Mouse (Mus musculus): Measurements from ENCODE around the gene Gdf10.

GRCm38 (mm10) chr14:33888387-33889035 lies 34.9 kb upstream of the Gdf10 start:
- no peak for TF ChIP-seq CTCF (IDR thresholded peaks at IDR 0.05; ENCODE audit: low read depth, low read length)
- TF ChIP-seq GATA1 (IDR thresholded peaks at IDR 0.05; ENCODE audit: borderline replicate concordance, low read length) = no peak
- no peak for TF ChIP-seq POLR2AphosphoS5 (IDR thresholded peaks at IDR 0.05; ENCODE audit: insufficient replicate concordance, low read depth, low read length)
- no peak for TF ChIP-seq GATA2 (IDR thresholded peaks at IDR 0.05; ENCODE audit: borderline replicate concordance, low read depth, low read length)
- no peak for TF ChIP-seq TAL1 (conservative IDR thresholded peaks at IDR 0.05; ENCODE audit: low read depth, low read length)
